Mouse (Mus musculus): ENCODE measurements at regions not wholly inside any gene's neighbourhood (a gene's known extent, or its start where the extent isn't known, plus 50 kb on each side); places are given as distances from the start of the nearest gene placed in this dataset.

DNA sequence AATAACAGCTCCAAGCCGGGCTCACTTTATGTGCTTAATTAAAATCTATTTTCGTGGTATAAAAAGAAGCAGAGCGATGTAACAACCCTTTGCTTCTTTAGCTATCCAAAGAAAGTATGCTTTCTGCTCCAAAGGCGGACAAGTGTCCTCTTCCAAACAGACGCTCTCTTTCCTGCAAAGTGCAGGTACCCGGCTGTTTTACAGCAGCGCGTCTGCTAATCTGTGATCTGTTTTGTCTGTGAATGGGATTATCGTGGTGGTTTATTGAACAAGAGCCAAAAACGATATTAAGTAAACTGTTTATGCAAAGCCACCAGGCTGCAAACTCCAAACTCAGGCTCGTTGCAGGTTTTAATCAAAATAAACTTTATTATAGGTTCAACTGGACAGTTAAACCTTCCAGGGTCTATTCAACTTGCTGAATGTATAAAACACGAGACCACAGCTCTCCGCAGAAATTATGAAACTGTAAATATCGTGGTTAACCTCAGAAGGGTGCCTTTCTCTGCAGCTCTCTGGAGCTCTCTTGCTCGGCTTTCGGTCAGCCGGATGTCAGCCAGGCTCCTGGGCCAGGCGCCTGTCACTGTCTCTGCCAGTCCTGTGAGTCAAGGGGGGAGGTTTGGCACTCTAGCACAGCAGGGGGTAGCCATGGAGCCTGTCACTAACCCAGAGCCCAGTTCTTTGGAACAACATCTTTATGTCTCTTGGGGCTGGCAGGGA lies 206.2 kb upstream of the Myocd start:
- no peak for DNase-seq

DNA sequence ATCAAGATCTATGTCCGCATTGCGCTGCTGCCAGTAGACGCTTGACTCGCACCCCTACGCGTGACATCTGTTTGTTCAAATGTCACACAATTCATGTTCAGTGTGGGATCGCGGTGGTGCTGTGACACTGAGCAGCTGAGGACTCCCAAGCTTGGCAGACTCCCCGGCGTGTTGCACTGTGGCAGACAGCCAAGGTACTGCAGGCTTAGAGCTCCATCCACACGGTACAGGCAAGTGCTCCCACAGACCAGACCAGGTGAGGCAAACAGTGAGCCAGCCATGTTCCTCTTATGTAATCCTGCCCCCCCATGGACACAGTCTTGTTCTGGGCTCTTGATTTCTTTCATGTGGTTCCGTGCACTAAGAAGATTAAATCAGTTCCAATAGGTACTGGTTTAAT lies 205.5 kb upstream of the Myocd start:
- peak; percentile 89 for DNase-seq

DNA sequence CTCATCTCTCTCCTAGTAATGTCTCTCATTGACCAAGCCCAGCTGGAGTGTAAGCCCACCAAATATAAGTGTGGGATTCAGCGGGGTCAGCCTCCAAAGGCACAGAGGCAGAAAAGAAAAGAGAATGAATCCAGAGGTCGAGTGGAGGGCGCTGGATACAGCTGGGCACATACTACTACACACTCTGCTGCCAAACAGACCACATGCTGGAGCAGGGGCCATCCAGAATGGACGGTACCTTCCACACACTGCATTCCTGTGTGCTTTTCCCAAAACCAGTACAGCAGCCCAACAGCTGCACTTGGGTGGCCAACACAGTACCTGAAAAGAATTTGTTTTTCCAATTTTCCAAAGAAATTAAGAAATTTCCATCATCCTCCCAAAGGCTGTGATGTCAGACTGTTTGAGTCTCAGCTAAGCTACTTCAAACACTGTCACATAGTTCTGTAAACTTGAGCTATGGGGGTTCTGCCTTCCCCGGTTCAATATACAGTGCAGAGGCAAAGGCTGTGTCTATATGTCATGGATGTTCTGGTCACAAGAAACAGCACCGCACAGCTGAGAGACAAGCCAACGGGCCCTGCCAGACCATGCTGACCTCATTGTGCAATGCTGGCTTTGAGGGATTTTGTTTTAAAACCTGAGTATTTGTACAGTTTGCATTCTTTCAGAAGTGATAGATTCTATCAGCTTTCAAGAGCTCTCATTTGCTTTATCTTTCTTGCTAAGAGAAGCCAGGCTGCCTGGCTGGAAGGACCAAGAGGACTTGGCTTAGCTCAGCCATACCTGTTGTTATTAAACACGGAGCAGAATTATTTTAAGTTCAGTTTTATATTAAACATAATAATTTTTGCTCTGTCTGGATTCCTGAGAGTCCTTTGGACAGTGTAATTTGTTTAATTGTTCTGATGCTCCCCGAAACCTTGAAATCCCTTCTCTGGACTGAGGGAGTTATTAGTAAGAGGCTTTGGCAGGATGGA lies 200.3 kb upstream of the Myocd start:
- no peak for DNase-seq

DNA sequence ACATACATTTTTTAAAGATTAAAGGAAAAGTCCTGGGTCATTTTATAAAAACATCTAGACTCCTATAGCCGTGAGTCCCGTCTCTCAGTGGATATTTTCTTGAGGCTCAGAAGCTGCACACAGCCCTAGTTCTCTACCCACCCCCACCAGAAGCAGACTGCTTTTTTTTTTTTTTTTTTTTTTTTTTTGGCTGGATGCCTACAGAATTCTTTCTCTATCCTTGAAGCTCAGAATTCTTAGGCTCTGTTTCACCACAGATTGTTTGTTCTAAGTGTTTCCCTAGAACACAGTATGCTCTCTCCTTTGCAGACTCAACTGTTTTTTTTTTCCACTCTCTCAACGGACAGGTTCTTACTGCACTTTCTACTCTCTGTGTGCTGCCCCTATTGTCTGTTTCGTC lies 191.3 kb upstream of the Myocd start:
- DNase-seq: no peak

GRCm38 (mm10) chr11:65448436-65448835 lies 178.6 kb upstream of the Myocd start:
- no peak for DNase-seq

DNA sequence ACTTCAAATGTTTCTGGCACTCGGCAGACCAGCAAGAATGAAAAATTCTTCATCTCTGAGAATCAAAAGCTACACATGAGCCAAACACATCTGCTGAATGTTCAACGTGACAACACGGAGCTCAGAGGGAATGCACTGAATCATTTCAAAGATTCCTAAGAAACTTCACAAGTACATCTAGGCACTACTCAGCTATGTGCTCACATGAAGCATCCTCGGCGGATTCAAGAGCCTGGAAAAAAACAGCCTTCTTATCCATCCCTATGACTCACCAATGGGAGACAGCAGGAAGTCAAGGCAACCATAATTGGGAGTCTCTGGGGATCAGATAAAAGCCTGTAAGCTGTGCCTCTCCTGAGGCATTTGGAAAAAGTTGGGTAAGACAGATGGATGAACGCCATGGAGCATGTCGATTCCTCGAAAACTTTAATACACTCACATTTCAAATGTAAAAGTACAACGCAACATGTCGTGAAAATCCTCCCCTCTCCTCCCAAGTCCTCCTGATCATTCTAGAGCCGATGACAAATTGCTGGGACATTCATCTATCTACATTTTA lies 173.8 kb upstream of the Myocd start:
- DNase-seq: peak; percentile 34

GRCm38 (mm10) chr11:65435699-65436161 lies 165.9 kb upstream of the Myocd start:
- DNase-seq: no peak

DNA sequence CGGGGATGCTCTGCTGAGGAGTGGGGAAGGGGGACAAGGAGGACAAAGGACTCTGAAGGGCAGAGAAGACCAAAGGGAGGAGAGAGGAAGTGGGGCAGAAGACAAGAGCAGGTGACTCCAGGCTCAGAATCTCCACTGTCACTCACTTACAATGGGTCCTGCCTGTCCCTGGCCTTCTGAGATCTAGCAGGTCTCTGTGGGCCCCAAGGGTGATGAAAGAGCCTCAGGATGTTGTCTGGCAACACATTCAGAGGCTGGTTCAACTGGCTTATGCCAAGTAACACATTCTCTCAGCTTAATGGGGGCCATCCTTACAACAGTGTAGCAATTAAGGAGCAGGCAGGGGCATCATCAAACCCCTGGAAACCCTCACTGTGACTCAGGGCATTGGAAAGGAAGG lies 152.1 kb upstream of the Myocd start:
- DNase-seq: no peak

DNA sequence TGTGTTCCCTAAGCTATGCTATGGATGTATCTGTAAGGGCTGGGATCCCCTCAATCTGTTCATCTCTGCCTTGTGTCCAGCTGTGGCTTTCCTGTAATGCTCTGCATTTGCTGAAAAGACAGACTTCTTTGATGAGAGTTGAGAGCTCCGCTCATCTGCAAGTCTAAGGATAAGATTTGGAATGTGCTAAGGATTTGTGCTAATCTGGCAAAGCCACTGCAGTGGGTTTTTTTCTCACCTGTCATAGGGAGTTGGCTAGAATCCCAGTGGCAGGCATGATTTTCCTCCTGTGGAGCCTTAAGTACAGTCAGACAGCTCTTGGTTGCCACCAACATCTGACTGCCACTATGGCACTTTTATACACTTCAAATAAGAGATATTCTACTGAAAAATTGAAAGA lies 138.8 kb upstream of the Myocd start:
- no peak for DNase-seq

- DNase-seq: peak; percentile 20
These were observed 132.8 kb upstream of the Myocd start for GRCm38 (mm10) chr11:65402460-65403154.

- no peak for DNase-seq
These were observed 119.4 kb upstream of the Myocd start for GRCm38 (mm10) chr11:65389238-65389637.

DNA sequence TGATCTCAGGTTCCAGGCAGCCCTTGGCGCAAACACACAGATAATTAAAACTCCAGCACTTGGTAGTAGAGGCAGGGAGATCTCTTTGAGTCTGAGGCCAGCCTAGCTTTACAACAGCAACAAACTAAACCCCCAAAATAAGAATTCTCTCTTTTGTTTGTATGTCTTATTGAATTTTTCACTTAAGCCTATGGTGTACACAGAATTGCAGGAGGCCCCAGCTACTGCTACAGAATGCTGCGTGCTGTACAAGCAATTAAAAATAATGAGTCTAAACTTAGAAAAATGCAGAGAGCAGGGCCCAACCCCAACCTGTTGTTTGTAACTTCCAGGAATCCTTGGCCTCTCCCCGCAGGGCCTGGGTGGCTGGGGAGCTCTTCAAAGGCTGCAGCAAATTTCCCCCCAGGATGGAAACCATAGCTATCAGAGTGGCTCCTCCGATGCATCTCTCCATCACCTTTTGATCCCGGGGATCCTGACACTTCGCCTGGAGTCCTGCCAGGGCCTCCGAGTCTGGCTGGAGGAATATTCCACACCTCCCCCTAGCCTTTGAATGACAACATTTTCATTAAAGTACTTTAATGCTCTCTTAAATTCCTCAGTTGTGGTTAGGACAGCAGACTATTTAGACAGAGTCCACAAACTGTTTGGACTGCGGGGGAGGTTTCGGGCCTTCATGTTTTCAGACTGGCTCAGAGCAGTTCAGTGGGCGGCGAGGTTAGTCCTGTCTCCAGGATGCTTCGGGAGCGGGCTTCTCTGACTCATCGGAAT lies 116.7 kb upstream of the Myocd start:
- no peak for DNase-seq

DNA sequence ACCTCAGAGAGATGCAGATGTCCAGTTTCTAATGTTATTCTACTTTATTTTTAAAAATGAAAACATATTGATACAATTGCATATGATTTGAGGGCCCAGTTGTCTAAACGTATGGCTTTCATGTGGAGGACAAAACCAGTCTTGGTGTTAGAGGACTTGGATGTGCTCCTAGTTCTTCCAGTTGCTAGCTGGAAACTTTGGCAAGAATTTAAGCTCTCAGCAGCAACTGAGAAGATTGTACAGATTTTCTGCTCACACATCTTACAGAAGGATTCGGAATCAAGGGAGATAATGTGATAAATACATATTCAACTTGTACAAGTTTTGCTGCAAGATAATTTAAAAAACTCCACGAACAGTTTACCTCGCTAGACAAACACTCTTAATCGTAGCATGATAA lies 105.6 kb upstream of the Myocd start:
- peak; percentile 18 for DNase-seq

DNA sequence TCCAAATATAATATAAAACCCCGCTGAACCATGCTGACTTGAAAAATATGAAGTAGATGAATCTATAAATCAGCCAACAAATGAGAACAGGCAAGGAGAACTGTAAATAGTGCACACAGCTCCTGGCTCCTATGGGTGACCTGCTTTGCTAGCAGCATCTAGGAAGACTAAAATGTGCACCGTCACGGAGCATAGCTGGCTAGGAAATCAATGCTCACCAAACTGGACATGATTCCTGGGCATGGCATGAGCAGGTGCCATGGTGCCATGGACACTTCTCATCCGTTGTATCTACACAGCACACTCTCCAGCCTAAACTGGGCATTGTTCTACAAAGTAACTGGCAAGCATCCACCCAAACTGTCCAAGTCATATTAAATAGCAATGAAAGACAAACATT lies 103.3 kb upstream of the Myocd start:
- no peak for DNase-seq

GRCm38 (mm10) chr11:65372309-65372811 lies 102.6 kb upstream of the Myocd start:
- no peak for DNase-seq

GRCm38 (mm10) chr11:65367825-65368224 lies 98.0 kb upstream of the Myocd start:
- no peak for DNase-seq

DNA sequence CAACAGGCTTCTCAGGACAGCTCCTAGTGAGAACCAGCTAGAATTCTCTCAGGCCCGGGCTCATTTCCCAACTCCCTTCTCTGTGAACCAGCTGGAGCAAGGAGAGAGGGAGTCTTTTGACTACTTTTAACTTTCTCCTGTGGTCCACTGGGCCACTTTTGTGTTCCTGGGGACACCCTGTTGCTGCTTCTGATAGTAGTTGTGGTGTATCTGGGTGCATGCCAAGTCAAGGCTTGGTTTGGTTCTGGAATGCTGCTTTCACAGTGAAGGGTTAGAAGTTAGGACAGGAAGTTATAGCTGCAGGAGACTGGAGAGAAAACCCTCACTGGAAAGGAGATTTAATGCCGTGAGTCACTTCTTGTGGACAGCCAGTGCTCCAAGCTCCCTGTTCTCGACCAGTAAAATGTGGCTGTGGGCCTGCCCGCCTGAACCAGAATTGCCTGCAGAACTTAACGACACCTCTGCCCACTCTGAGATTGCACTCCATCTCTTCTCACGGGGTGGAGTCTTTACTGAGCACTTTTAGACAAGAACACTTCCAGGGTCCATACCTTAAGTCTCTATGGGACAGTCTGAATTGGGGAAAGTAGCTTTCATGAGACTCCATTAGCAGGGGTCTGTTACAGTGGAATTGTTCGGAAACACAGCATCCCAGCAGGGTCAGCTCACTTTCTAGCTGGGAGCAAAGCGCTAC lies 97.0 kb upstream of the Myocd start:
- DNase-seq: no peak

DNA sequence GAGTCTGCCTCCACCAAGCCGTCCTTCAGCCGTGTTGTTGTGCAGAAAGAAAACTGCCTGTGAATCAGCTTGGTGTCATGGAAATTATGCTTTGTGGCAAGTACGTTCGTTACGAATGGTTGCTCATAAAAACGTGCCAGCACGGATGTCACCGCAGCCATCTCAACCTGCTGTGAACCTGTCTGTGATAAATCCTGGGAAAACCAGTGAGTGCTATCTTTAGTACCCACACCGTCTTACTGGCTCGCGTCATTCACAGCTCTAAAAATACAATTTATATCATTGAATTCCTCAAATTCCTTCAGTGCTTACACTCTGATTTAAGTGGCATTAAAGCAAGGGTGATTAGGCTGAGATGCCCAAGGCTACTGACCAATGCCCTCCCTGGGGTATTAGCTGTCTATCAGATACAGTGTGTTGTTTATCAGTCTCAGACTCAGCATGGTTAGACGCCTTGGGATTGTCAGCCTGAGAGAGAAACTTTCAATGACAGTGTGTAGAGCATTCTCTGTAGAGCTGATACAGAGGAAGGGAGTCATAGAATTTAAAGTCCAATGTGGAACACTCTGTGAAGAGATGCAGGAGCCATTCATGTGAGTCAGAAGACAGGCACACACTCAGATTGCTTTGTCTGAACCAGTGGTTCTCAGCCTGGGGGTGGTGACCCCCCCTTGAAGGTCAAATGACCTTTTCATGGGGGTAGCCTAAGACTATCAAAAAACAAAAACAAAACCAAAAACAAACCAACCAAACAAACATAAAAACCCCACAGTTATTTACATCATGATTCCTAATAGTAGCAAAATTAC lies 96.2 kb upstream of the Myocd start:
- no peak for DNase-seq

DNA sequence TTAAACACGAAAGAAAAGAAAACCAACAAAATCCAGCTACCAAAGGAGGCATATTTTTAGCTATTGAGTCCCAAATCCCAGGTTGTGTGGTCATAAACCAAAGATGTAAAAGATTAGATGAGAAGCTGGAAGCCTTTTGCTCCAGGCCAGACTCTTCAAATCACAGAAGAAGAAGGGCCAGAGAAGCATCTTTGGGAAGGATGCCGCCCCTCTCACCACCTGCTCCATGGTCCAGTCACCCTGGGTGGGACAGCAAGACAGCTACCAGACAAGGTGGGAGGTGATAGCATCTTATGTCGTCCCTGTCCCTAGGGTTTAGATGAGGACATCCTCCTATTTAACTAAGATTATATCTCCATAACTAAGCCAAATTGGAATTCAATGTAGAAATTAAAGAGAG lies 95.1 kb upstream of the Myocd start:
- no peak for DNase-seq

DNA sequence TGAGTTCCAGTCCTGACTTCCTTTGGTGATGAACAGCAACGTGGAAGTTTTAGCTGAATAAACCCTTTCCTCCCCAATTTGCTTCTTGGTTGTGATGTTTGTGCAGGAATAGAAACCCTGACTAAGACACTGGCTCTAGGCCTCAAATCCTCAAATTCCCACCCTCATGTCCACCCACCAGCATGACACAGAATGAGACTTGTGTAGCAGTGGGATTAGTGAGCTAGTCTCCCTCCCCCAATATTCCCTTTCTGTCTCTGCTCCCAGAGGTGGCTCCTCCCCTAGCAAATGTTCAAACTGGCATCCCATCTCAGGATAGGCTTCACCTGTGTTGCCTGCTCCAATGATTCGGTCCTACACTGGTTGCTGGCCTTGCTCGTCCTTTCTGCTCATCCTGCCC lies 94.1 kb upstream of the Myocd start:
- no peak for DNase-seq

- DNase-seq: no peak
These were observed 90.9 kb upstream of the Myocd start for GRCm38 (mm10) chr11:65360729-65361128.

Measured in layer of hippocampus, adult 9-11 months (tissue).